9 mouse cellular contexts compared by ENCODE assay signal in the genomic region with DNA sequence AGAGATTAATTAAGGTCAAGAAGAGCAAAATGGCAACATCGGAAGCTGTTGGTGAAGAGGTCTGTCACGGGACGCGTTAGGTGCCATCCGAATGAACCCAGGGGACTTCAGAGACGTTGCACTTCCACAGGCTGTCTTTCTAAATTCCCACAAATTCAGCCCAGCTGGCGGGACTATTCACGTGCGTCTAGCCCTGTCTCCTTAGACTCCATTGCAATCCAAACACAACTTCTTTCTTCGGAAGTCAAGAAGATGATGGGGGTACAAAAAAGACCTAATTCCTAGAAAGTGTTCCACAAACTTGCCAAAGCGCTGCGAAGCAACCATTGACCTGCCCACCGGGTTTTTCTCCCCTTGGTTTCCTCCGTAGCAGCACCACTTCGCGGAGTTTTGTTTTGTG. TPM values are rescaled to one million over a fixed set of nuclear protein-coding genes. Genes with fewer than 3 reads are reported as not detected.
DNase-seq lines count a peak whose midpoint lies in the region; ATAC-seq and TF ChIP-seq lines count a peak whose summit lies in the region.
"Had no signal": no experiment of that assay in that cellular context is flagged by ENCODE, and none has a peak within 500 bp of the region (broad histone marks: within the 10 kb centered on the region; RNA-seq: fewer than 3 reads in every experiment).

No protein-coding gene starts in this region.

- H3K9me3 ChIP-seq in heart, postnatal 0 days (replicated peaks; ENCODE audit: control insufficient read depth, low read length) = no peaks in the 10 kb centered on the region
- no peaks in the 10 kb centered on the region for H3K9me3 ChIP-seq in intestine, embryonic 14.5 days (ENCODE audit: control insufficient read depth, low read length)
- no peaks in the 10 kb centered on the region for H3K9me3 ChIP-seq in midbrain, embryonic 13.5 days

- no peak for DNase-seq in heart, postnatal 0 days (ENCODE audit: low spot score)
- no peak for DNase-seq in heart, postnatal 36 days
- DNase-seq in embryo, embryonic 11 days = peak; percentile 65
- no peak for DNase-seq in intestine, embryonic 14.5 days (ENCODE audit: low spot score)
- DNase-seq in urinary bladder, adult 2 months (ENCODE audit: low spot score) = no peak
- DNase-seq in thymus, postnatal 36 days = no peak

- peaks cover 10% of the 10 kb centered on the region; the same call in 1 of the 2 replicates for H3K4me1 ChIP-seq in heart, postnatal 0 days (ENCODE audit: control insufficient read depth, insufficient read depth)
- peaks cover 4% of the 10 kb centered on the region for H3K4me1 ChIP-seq in intestine, embryonic 14.5 days (replicated peaks; ENCODE audit: control insufficient read depth, insufficient read depth, low read length)
- peaks cover 13% of the 10 kb centered on the region; the same call in 1 of the 2 replicates for H3K4me1 ChIP-seq in midbrain, embryonic 13.5 days (replicated peaks)

- H3K36me3 ChIP-seq in heart, postnatal 0 days (replicated peaks; ENCODE audit: control insufficient read depth, insufficient read depth, low read length) = no peaks in the 10 kb centered on the region
- H3K36me3 ChIP-seq in intestine, embryonic 14.5 days (ENCODE audit: control insufficient read depth, insufficient read depth, low read length) = no peaks in the 10 kb centered on the region
- no peaks in the 10 kb centered on the region for H3K36me3 ChIP-seq in midbrain, embryonic 13.5 days

- TF ChIP-seq CTCF in heart, postnatal 0 days (IDR thresholded peaks at IDR 0.05; ENCODE audit: low read depth) = no peak

- no peak overlapping the region for H3K27ac ChIP-seq in heart, postnatal 0 days (ENCODE audit: low read depth)
- peak overlapping the region; percentile 71 for H3K27ac ChIP-seq in intestine, embryonic 14.5 days (ENCODE audit: low read depth)
- peak overlapping the region; percentile 88 for H3K27ac ChIP-seq in midbrain, embryonic 13.5 days

- TF ChIP-seq EP300 in heart, postnatal 0 days (IDR thresholded peaks at IDR 0.05; ENCODE audit: low read depth) = no peak

- no peak for ATAC-seq in heart, postnatal 0 days (ENCODE audit: insufficient read depth, low read depth)
- ATAC-seq in intestine, embryonic 14.5 days (replicated peaks; ENCODE audit: low FRiP score, low TSS enrichment, low read depth) = no peak
- no peak for ATAC-seq in midbrain, embryonic 13.5 days
- no peak for ATAC-seq in activated CD4-positive, CD25-positive, alpha-beta regulatory T cell, adult 4 months
- ATAC-seq: Patski had no signal

- WGBS in heart, postnatal 0 days = 1% methylated on average over 16 of the region's 16 CpGs
- WGBS in intestine, embryonic 14.5 days = under 1% methylated on average over 16 of the region's 16 CpGs
- under 1% methylated on average over 16 of the region's 16 CpGs for WGBS in midbrain, embryonic 13.5 days

- peaks cover 15% of the 10 kb centered on the region for H3K27me3 ChIP-seq in heart, postnatal 0 days (ENCODE audit: control insufficient read depth, insufficient read depth, low read length)
- H3K27me3 ChIP-seq in intestine, embryonic 14.5 days (replicated peaks; ENCODE audit: control insufficient read depth, insufficient read depth, low read length) = no peaks in the 10 kb centered on the region
- peaks cover 8% of the 10 kb centered on the region; the same call in 1 of the 2 replicates for H3K27me3 ChIP-seq in midbrain, embryonic 13.5 days

- intact Hi-C loops in heart, postnatal 36 days (cut with DNase I) = no loop called here

- H3K4me2 ChIP-seq in heart, postnatal 0 days (ENCODE audit: low read depth, low read length) = peak overlapping the region; percentile 60
- H3K4me2 ChIP-seq in intestine, embryonic 14.5 days (ENCODE audit: low read length) = peak overlapping the region; percentile 94
- peak overlapping the region; percentile 92 for H3K4me2 ChIP-seq in midbrain, embryonic 13.5 days (replicated peaks)

- no peak overlapping the region for H3K9ac ChIP-seq in heart, postnatal 0 days (replicated peaks; ENCODE audit: low read depth, low read length)
- peak overlapping the region; percentile 54 for H3K9ac ChIP-seq in intestine, embryonic 14.5 days (ENCODE audit: low read length)
- H3K9ac ChIP-seq in midbrain, embryonic 13.5 days (replicated peaks) = peak overlapping the region; percentile 81

- H3K4me3 ChIP-seq in heart, postnatal 0 days (ENCODE audit: low read depth, low read length) = peak overlapping the region; percentile 45
- H3K4me3 ChIP-seq in intestine, embryonic 14.5 days (ENCODE audit: low read depth, low read length) = peak overlapping the region; percentile 72
- H3K4me3 ChIP-seq in midbrain, embryonic 13.5 days (replicated peaks) = peak overlapping the region; percentile 64

RNA-seq across cellular contexts. Expression of a gene that starts 0.6 kb away (rescaled TPM):
- 10.6 and 13.0 TPM in 2 replicates for total RNA-seq in heart, postnatal 0 days (2014; rRNA removed; ENCODE audit: low replicate concordance)
- 1.7 TPM in 2 replicates for polyA plus RNA-seq in heart, postnatal 0 days (2015; fragmentation: Nextera tagmentation; extraction: Ambion mirVana)
- total RNA-seq in heart, postnatal 36 days (2021) = under 1 TPM; 0.39 to 0.54 TPM
- 35.7 and 41.7 TPM in 2 replicates for polyA plus RNA-seq in intestine, embryonic 14.5 days (2014; fragmentation: Nextera tagmentation; extraction: Ambion mirVana)
- 79.8 and 83.5 TPM in 2 replicates for polyA plus RNA-seq in midbrain, embryonic 13.5 days (2015; fragmentation: Nextera tagmentation; extraction: Ambion mirVana)
- polyA plus RNA-seq in urinary bladder, adult 2 months (2012; rRNA removed) = 6.6 and 9.1 TPM in 2 replicates
- under 1 TPM; 0.15 to 0.86 TPM for polyA plus RNA-seq in activated CD4-positive, CD25-positive, alpha-beta regulatory T cell, adult 4 months (2017; shearing (Covaris generic))
